Mouse (Mus musculus) thymus, adult 2 months (tissue): ENCODE measurements at regions not wholly inside any gene's neighbourhood (a gene's known extent, or its start where the extent isn't known, plus 50 kb on each side); places are given as distances from the start of the nearest gene placed in this dataset.
A peak's percentile ranks its signal among the peaks of the same experiment; 100 is the strongest.

ENCODE experiments used
- DNase-seq: peaks from one replicate; pipeline ENCODE4 v3.0.0; 2021
- H3K27ac ChIP-seq: fragments of 200-500 bp; 2 replicates; pipeline ENCODE4 v1.5.1; 2012; ENCODE audit warnings: low read length, control low read depth; ENCODE audit not compliant: control insufficient read depth, insufficient read depth
- H3K27me3 ChIP-seq: fragments of 200-500 bp; 2 replicates; pipeline ENCODE4 v1.6.1; 2012; ENCODE audit warnings: mild to moderate bottlenecking, low read length, moderate library complexity, mixed read lengths; ENCODE audit not compliant: control insufficient read depth, insufficient read depth
- H3K36me3 ChIP-seq: fragments of 200-500 bp; 2 replicates; pipeline ENCODE4 v1.6.1; 2012; ENCODE audit warnings: mild to moderate bottlenecking, low read length, moderate library complexity; ENCODE audit not compliant: control insufficient read depth, insufficient read depth
- H3K4me1 ChIP-seq: fragments of 200-500 bp; replicated peaks from 2 replicates; pipeline ENCODE4 v1.6.1; 2012; ENCODE audit warnings: low read length; ENCODE audit not compliant: control insufficient read depth, insufficient read depth
- H3K4me3 ChIP-seq: fragments of 200-500 bp; 2 replicates; pipeline ENCODE4 v1.5.1; 2012; ENCODE audit warnings: mild to moderate bottlenecking, low read length, control low read depth, moderate library complexity; ENCODE audit not compliant: control insufficient read depth, insufficient read depth
- CTCF ChIP-seq: fragments of 200-500 bp; IDR thresholded peaks from 2 replicates; pipeline ENCODE4 v1.5.1; 2012; ENCODE audit warnings: mild to moderate bottlenecking, control low read depth, low read length, moderate library complexity, borderline replicate concordance; ENCODE audit not compliant: control insufficient read depth, poor library complexity, insufficient read depth; ENCODE audit errors: extremely low read depth
- POLR2A ChIP-seq: fragments of 200-500 bp; IDR thresholded peaks from 2 replicates; pipeline ENCODE4 v1.6.1; 2012; ENCODE audit warnings: mild to moderate bottlenecking, low read length, control low read depth, moderate library complexity; ENCODE audit not compliant: control insufficient read depth, poor library complexity, insufficient read depth; ENCODE audit errors: extremely low read depth
- WGBS: fragments of 180-500 bp; shearing (Covaris S2); methylation state at CpG from one replicate; pipeline ENCODE4 v1.1.7; 2018; 5-methylcytosine and 5-hydroxymethylcytosine counted together

DNA sequence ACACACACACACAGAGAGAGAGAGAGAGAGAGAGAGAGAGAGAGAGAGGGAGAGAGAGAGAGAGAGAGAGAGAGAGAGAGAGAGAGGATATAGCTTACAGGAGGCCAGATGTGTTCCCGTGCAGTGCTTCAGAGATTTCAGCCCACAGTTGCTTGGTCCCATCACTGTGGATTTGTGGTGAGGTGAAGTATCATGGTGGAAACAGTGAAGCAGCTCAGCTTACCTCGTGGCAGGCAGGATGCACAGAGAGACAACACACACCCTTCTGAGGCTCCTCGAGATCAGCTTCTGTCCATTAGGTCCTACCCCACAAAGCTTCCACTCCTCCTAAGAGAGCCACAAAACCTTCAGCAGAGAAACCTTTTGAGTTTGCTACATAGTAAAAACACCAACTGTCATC lies 261.1 kb downstream of the Uaca start:
- DNase-seq, result no peak
- Histone ChIP-seq H3K27ac (peak overlapping the region; percentile 94), H3K27me3 (no peaks in the 10 kb centered on the region), H3K4me1 (peaks cover 61% of the 10 kb centered on the region), H3K4me3 (peak overlapping the region; percentile 2; the same call in 1 of the 2 replicates), H3K36me3 (no peaks in the 10 kb centered on the region)
- TF ChIP-seq CTCF (no peak), POLR2A (no peak; the same call in 1 of the 2 replicates)
- WGBS, result 3% methylated on average over 3 of the region's 3 CpGs

GRCm38 (mm10) chr9:61055928-61056730 lies 261.8 kb downstream of the Uaca start:
- Histone ChIP-seq H3K27me3 (no peaks in the 10 kb centered on the region), H3K27ac (peak overlapping the region; percentile 94), H3K4me3 (peak overlapping the region; percentile 47), H3K36me3 (no peaks in the 10 kb centered on the region), H3K4me1 (peaks cover 67% of the 10 kb centered on the region)
- no peak for TF ChIP-seq CTCF
- peak; percentile 60 for DNase-seq
- WGBS, result 9% methylated on average over 15 of the region's 15 CpGs

GRCm38 (mm10) chr9:61056731-61057270 lies 262.5 kb downstream of the Uaca start:
- peak; percentile 77 for DNase-seq
- peak overlapping the region; percentile 47 for H3K4me3 ChIP-seq
- peak overlapping the region; percentile 94 for H3K27ac ChIP-seq
- no peaks in the 10 kb centered on the region for H3K36me3 ChIP-seq
- TF ChIP-seq POLR2A (no peak; the same call in 1 of the 2 replicates), CTCF (0 out of 2 replicates have a peak, but pooled peaks have one; percentile 12)
- no peaks in the 10 kb centered on the region for H3K27me3 ChIP-seq
- 3% methylated on average over 10 of the region's 10 CpGs for WGBS
- H3K4me1 ChIP-seq, result peaks cover 72% of the 10 kb centered on the region

DNA sequence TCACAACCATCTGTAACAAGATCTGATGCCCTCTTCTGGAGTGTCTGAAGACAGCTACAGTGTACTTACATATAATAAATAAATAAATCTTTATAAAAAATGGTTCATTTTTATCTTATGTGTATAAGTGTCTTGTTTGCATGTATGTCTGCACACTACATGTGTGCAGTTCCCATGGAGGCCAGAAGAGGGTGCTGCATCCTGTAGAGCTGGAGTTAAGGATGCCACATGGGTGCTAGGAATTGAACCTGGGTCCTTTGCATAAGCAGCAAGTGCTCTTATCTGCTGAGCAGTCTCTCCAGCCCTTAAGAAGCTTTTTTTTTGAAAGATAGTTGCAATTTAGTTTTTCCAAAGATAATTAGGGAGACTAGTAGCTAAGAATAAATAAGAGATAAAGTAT lies 264.9 kb downstream of the Uaca start:
- Histone ChIP-seq H3K27me3 (no peaks in the 10 kb centered on the region), H3K27ac (no peak overlapping the region), H3K36me3 (no peaks in the 10 kb centered on the region), H3K4me1 (peaks cover 52% of the 10 kb centered on the region), H3K4me3 (no peak overlapping the region)
- TF ChIP-seq POLR2A, result no peak
- TF ChIP-seq CTCF, result no peak
- no peak for DNase-seq

DNA sequence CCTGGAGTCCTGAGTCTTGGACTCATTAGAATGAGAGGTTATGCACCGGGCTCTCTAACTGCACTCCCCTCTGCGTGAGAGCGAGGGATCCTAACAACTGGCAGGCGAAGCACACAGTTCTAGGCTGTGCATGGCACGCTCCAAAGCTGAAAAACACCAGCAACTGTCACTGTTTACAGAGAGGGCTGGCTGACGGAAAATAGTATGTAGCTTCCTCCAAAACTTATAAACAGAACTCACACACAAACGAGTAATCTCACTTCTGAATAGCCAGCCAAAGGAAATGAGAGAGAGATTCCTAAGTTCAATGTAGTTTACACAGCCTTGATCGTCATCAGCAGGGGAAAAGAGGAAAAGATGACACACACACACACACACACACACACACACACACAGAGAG lies 266.6 kb downstream of the Uaca start:
- Histone ChIP-seq H3K36me3 (no peaks in the 10 kb centered on the region), H3K27me3 (no peaks in the 10 kb centered on the region), H3K4me1 (peaks cover 45% of the 10 kb centered on the region), H3K4me3 (no peak overlapping the region), H3K27ac (peak overlapping the region; percentile 89)
- 55% methylated on average over 8 of the region's 8 CpGs for whole genome bisulfite sequencing
- no peak for DNase-seq
- no peak for TF ChIP-seq CTCF
- TF ChIP-seq POLR2A, result no peak

DNA sequence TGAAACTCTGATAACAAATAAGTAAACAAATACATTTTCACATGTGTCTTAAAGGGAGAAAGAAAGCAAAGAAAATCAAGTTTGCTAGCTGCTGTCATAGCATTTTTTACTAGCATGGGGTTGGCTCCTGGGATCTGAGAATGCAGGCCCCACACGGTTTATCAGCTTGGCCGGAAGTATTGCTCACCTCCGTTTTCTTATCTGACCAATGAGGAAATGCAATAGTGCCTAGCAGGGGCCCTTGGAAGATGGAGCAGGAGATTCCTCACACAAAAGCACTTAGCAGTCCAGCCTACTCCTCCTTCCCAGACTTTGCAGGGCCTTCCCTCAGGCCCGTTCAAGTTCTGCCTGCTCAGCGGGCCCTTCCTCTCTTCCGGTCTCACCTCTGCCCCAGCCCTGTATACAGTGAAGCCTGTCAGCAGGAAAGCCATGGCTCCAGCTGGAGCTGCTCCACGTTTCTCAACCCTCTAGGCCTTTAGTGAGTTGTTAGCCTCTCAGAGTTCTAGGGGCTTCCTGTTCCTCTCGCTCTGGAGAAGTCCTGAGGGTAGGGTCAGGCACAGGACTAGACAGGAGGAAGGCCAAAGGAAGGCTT lies 270.5 kb downstream of the Uaca start:
- Histone ChIP-seq H3K4me1 (peaks cover 28% of the 10 kb centered on the region), H3K4me3 (no peak overlapping the region), H3K27me3 (no peaks in the 10 kb centered on the region), H3K36me3 (no peaks in the 10 kb centered on the region), H3K27ac (no peak overlapping the region)
- DNase-seq, result no peak
- 91% methylated on average over 8 of the region's 8 CpGs for WGBS
- no peak for TF ChIP-seq CTCF
- TF ChIP-seq POLR2A, result no peak
